Comparison of ENCODE assay signal across 11 mouse cellular contexts in genomic region chr1:34399182-34399953, GRCm38 (mm10). TPM values are rescaled to one million over a fixed set of nuclear protein-coding genes. Genes with fewer than 3 reads are reported as not detected.
A peak's percentile ranks its signal among the peaks of the same experiment; 100 is the strongest.
DNase-seq lines count a peak whose midpoint lies in the region; ATAC-seq and TF ChIP-seq lines count a peak whose summit lies in the region.
"Had no signal": no experiment of that assay in that cellular context is flagged by ENCODE, and none has a peak within 500 bp of the region (broad histone marks: within the 10 kb centered on the region; RNA-seq: fewer than 3 reads in every experiment).

No protein-coding gene starts in this region.

- peak; percentile 33 to 63 for DNase-seq in cerebellum, adult 2 months
- DNase-seq in cerebellum, adult 11-12 months: no peak
- peak; percentile 34 for DNase-seq in left cerebral cortex, postnatal 4 days
- no peak for DNase-seq in left cerebral cortex, adult 2 months (ENCODE audit: extremely low spot score in 1 of 2, low spot score in 2 of 2)
- DNase-seq in forebrain, embryonic 14.5 days (ENCODE audit: low spot score): peak; percentile 73
- DNase-seq in urinary bladder, postnatal 25 days (ENCODE audit: low spot score): no peak
- DNase-seq in urinary bladder, postnatal 14 days (ENCODE audit: low spot score): no peak
- DNase-seq: right cerebral cortex, postnatal 4 days had no signal

- H3K4me3 ChIP-seq in cerebellum, adult 2 months (replicated peaks; ENCODE audit: insufficient read depth, low read depth, low read length): peak overlapping the region; percentile 0
- no peak overlapping the region for H3K4me3 ChIP-seq in left cerebral cortex, adult 2 months
- no peak overlapping the region for H3K4me3 ChIP-seq in forebrain, embryonic 14.5 days (ENCODE audit: low read depth, low read length)
- no peak overlapping the region for H3K4me3 ChIP-seq in neural tube, embryonic 13.5 days
- H3K4me3 ChIP-seq: embryonic facial prominence, embryonic 12.5 days had no signal

- no peak overlapping the region for H3K27ac ChIP-seq in cerebellum, adult 2 months (ENCODE audit: insufficient read depth, low read length)
- no peak overlapping the region for H3K27ac ChIP-seq in left cerebral cortex, adult 2 months
- H3K27ac ChIP-seq in forebrain, embryonic 14.5 days (ENCODE audit: low read depth, low read length): no peak overlapping the region
- no peak overlapping the region; the same call in 1 of the 2 replicates for H3K27ac ChIP-seq in neural tube, embryonic 13.5 days (replicated peaks)
- H3K27ac ChIP-seq: embryonic facial prominence, embryonic 12.5 days had no signal

- intact Hi-C loops in left cerebral cortex, postnatal 4 days (cut with DNase I): no loop called here
- intact Hi-C loops in left cerebral cortex, adult 2 months (cut with DNase I): no loop called here

- H3K4me1 ChIP-seq in cerebellum, adult 2 months (ENCODE audit: control insufficient read depth, insufficient read depth, low read length): no peaks in the 10 kb centered on the region; the same call in 1 of the 2 replicates
- H3K4me1 ChIP-seq in forebrain, embryonic 14.5 days (ENCODE audit: control insufficient read depth, insufficient read depth, low read length): peaks cover 5% of the 10 kb centered on the region; the same call in 1 of the 2 replicates
- peaks cover 15% of the 10 kb centered on the region for H3K4me1 ChIP-seq in neural tube, embryonic 13.5 days (replicated peaks)
- H3K4me1 ChIP-seq: embryonic facial prominence, embryonic 12.5 days had no signal

- peak; percentile 80 for ATAC-seq in forebrain, embryonic 14.5 days
- ATAC-seq in neural tube, embryonic 13.5 days (ENCODE audit: low read depth): peak; percentile 74
- ATAC-seq: activated CD4-positive, CD25-positive, alpha-beta regulatory T cell, adult 4 months had no signal

- H3K9me3 ChIP-seq in forebrain, embryonic 14.5 days (replicated peaks; ENCODE audit: control insufficient read depth, low read length): no peaks in the 10 kb centered on the region
- H3K9me3 ChIP-seq in neural tube, embryonic 13.5 days: no peaks in the 10 kb centered on the region
- H3K9me3 ChIP-seq: embryonic facial prominence, embryonic 12.5 days had no signal

- no peaks in the 10 kb centered on the region for H3K27me3 ChIP-seq in cerebellum, adult 2 months (ENCODE audit: control insufficient read depth, insufficient read depth, low read length)
- H3K27me3 ChIP-seq in forebrain, embryonic 14.5 days (replicated peaks; ENCODE audit: control insufficient read depth, insufficient read depth, low read length): no peaks in the 10 kb centered on the region
- H3K27me3 ChIP-seq in neural tube, embryonic 13.5 days: no peaks in the 10 kb centered on the region
- H3K27me3 ChIP-seq: embryonic facial prominence, embryonic 12.5 days had no signal

- WGBS in cerebellum, adult 2 months: 15% methylated on average over 11 of the region's 11 CpGs
- WGBS in forebrain, embryonic 14.5 days: 20% methylated on average over 11 of the region's 11 CpGs
- WGBS in neural tube, embryonic 13.5 days: 34% methylated on average over 11 of the region's 11 CpGs

- no peak overlapping the region for H3K4me2 ChIP-seq in forebrain, embryonic 14.5 days (ENCODE audit: low read length)
- H3K4me2 ChIP-seq in neural tube, embryonic 13.5 days: no peak overlapping the region
- H3K4me2 ChIP-seq: embryonic facial prominence, embryonic 12.5 days had no signal

- TF ChIP-seq CTCF in cerebellum, adult 2 months (IDR thresholded peaks at IDR 0.05; ENCODE audit: borderline replicate concordance, insufficient read depth, low read depth, low read length): no peak
- TF ChIP-seq CTCF in left cerebral cortex, adult 2 months (IDR thresholded peaks at IDR 0.05): no peak

- no peak for TF ChIP-seq POLR2A in cerebellum, adult 2 months (IDR thresholded peaks at IDR 0.05; ENCODE audit: borderline replicate concordance, insufficient read depth, low read length)

- no peaks in the 10 kb centered on the region for H3K36me3 ChIP-seq in forebrain, embryonic 14.5 days (ENCODE audit: control insufficient read depth, insufficient read depth, low read length)
- no peaks in the 10 kb centered on the region for H3K36me3 ChIP-seq in neural tube, embryonic 13.5 days
- H3K36me3 ChIP-seq: embryonic facial prominence, embryonic 12.5 days had no signal

- no peak overlapping the region for H3K9ac ChIP-seq in forebrain, embryonic 14.5 days (ENCODE audit: low read length)
- no peak overlapping the region for H3K9ac ChIP-seq in neural tube, embryonic 13.5 days
- H3K9ac ChIP-seq: embryonic facial prominence, embryonic 12.5 days had no signal

RNA-seq across cellular contexts. Expression of gene Ccdc115, which starts 40.1 kb away (rescaled TPM):
- 30.5 and 31.5 TPM in 2 replicates for polyA plus RNA-seq in cerebellum, adult 2 months (2012; rRNA removed)
- total RNA-seq in left cerebral cortex, postnatal 4 days (2021): 10 to 100 TPM; 22.5 to 29.0 TPM
- total RNA-seq in left cerebral cortex, adult 2 months (2021): 10 to 100 TPM; 13.8 to 15.8 TPM
- 69.8 and 70.3 TPM in 2 replicates for polyA plus RNA-seq in forebrain, embryonic 14.5 days (2014; fragmentation: Nextera tagmentation; extraction: Ambion mirVana)
- polyA plus RNA-seq in neural tube, embryonic 13.5 days (2015; fragmentation: Nextera tagmentation; extraction: Ambion mirVana): 60.7 and 65.1 TPM in 2 replicates

RNA-seq across cellular contexts. Expression of gene Imp4, which starts 40.3 kb away (rescaled TPM):
- polyA plus RNA-seq in cerebellum, adult 2 months (2012; rRNA removed): 31.8 and 32.1 TPM in 2 replicates
- total RNA-seq in left cerebral cortex, postnatal 4 days (2021): 10 to 100 TPM; 30.5 to 36.7 TPM
- total RNA-seq in left cerebral cortex, adult 2 months (2021): 10 to 100 TPM; 31.3 to 39.4 TPM
- 68.5 and 69.1 TPM in 2 replicates for polyA plus RNA-seq in forebrain, embryonic 14.5 days (2014; fragmentation: Nextera tagmentation; extraction: Ambion mirVana)
- polyA plus RNA-seq in neural tube, embryonic 13.5 days (2015; fragmentation: Nextera tagmentation; extraction: Ambion mirVana): 55.5 and 61.0 TPM in 2 replicates

Comparison
In these comparisons a context has a peak if more than half of its experiments do, and no peak if none do; other contexts are left out.
1. DNase-seq: peak in cerebellum, adult 2 months (2 of 2), left cerebral cortex, postnatal 4 days (single experiment) and forebrain, embryonic 14.5 days (single experiment); none in cerebellum, adult 11-12 months (single experiment), left cerebral cortex, adult 2 months (0 of 2), urinary bladder, postnatal 25 days (single experiment) and urinary bladder, postnatal 14 days (single experiment).